Mouse (Mus musculus) adrenal gland (tissue): ENCODE data around the gene Stambpl1.

Experiments used
- intact Hi-C: fragments of 180-260 bp; cut with DNase I; formaldehyde crosslinking; loops from one replicate; pipeline ENCODE4 v1.15.1; 2025

The Stambpl1 gene

GRCm38 (mm10) chr19:34278078-34278477 lies 86.0 kb downstream of the Stambpl1 start:
- intact Hi-C loops = no loop called here

GRCm38 (mm10) chr19:34283614-34284013 lies 91.6 kb downstream of the Stambpl1 start:
- intact Hi-C loops = loop anchor here (2.0 kb wide), 1 partner anchor 39 kb away; no protein-coding TSS in a partner anchor

- intact Hi-C loops = loop anchor here (2.0 kb wide), 1 partner anchor 40 kb away; no protein-coding TSS in a partner anchor
Observed at GRCm38 (mm10) chr19:34284383-34284782, 92.4 kb downstream of the Stambpl1 start.

- intact Hi-C loops = loop anchor here (2.0 kb wide), 1 partner anchor 40 kb away; no protein-coding TSS in a partner anchor
Observed at GRCm38 (mm10) chr19:34284826-34285225, 92.8 kb downstream of the Stambpl1 start.

GRCm38 (mm10) chr19:34287221-34287620 lies 95.2 kb downstream of the Stambpl1 start:
- intact Hi-C loops = no loop called here

GRCm38 (mm10) chr19:34287656-34288415 lies 95.8 kb downstream of the Stambpl1 start:
- intact Hi-C loops = no loop called here

- intact Hi-C loops = no loop called here
Observed at GRCm38 (mm10) chr19:34288696-34289095, 96.7 kb downstream of the Stambpl1 start.
